Mouse (Mus musculus): ENCODE measurements around the gene Cfap45. TPM values are rescaled to one million over a fixed set of nuclear protein-coding genes. Genes with fewer than 3 reads are reported as not detected.

The Cfap45 gene
- polyA plus RNA-seq, 1 experiment from 2014 or later, result 1.3 TPM

DNA sequence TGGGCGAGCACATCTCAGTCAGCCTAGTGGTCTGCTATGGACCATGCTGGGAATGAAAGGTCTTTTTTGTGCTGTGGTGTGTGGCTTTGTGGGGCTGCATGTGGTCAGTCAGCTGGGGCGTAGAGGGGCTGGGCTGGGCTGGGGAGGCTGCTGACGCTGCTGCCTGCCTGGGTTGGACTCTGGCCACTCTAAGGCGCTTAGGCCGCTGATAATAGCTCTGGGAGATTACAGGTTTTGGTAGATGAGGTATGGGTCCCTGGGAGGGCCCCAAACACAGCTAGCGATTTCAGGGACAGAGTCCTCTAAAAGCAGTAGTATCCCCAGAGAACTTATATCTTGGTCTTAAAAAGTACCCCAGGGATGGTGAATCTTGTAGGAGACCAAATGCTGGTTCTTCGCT lies 31.8 kb upstream of the Cfap45 start:
- ATAC-seq (ENCODE audit: insufficient number of reproducible peaks, low FRiP score, low TSS enrichment, low read depth) (no peak), DNase-seq (ENCODE audit: low spot score) (no peak)
- Histone ChIP-seq H3K4me3 (ENCODE audit: low read depth, low read length) (no peak overlapping the region), H3K4me2 (ENCODE audit: low read depth, severe bottlenecking) (no peak overlapping the region), H3K27ac (replicated peaks; ENCODE audit: low read depth, low read length) (no peak overlapping the region), H3K4me1 (ENCODE audit: control insufficient read depth, insufficient read depth, low read length) (peaks cover 31% of the 10 kb centered on the region), H3K9ac (ENCODE audit: low read length) (no peak overlapping the region), H3K27me3 (ENCODE audit: control insufficient read depth, insufficient read depth, low read length) (no peaks in the 10 kb centered on the region), H3K9me3 (ENCODE audit: control insufficient read depth, low read length) (no peaks in the 10 kb centered on the region), H3K36me3 (ENCODE audit: control insufficient read depth, insufficient read depth, low read length) (peaks cover 5% of the 10 kb centered on the region; the same call in 1 of the 2 replicates)
- 90% methylated on average over 7 of the region's 7 CpGs for WGBS

DNA sequence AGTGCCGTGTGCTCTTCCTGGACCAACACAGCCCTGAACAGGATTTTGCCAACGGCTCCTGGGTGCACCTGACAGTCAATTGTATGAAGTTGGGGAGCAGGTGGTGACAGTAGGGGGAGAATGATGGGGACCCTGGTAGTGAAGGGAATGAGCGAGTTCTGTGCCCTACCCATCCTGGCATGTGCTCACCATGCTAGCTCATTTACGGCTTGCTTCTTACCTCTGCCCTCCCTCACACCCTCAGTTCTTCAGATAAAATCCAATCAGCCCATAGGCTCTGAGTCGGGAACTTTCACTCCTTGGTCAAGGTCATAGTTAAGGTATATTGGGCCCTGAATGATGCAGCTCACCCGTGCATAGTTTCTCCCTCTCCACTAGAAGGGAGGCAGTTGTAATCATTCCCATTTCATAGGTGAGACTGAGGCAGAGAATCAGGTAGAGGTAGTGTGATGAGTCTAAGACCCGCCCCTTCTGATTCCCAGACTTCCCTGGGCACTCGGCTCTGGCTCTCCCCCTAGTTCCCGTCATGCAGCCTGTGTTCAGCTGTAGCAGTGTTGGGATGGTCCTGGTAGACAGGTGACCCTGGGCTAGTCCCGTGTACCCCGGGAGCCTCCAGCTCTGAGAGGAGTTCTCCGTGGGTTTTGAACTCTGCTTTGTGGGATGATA lies 30.9 kb upstream of the Cfap45 start:
- Histone ChIP-seq H3K27me3 (ENCODE audit: control insufficient read depth, insufficient read depth, low read length) (no peaks in the 10 kb centered on the region), H3K9ac (ENCODE audit: low read length) (no peak overlapping the region), H3K36me3 (ENCODE audit: control insufficient read depth, insufficient read depth, low read length) (peaks cover 5% of the 10 kb centered on the region; the same call in 1 of the 2 replicates), H3K9me3 (ENCODE audit: control insufficient read depth, low read length) (no peaks in the 10 kb centered on the region), H3K4me2 (ENCODE audit: low read depth, severe bottlenecking) (no peak overlapping the region), H3K27ac (replicated peaks; ENCODE audit: low read depth, low read length) (no peak overlapping the region), H3K4me3 (ENCODE audit: low read depth, low read length) (no peak overlapping the region), H3K4me1 (ENCODE audit: control insufficient read depth, insufficient read depth, low read length) (peaks cover 22% of the 10 kb centered on the region)
- ATAC-seq (ENCODE audit: insufficient number of reproducible peaks, low FRiP score, low TSS enrichment, low read depth), result peak; percentile 27; the same call in 1 of the 2 replicates
- no peak for DNase-seq (ENCODE audit: low spot score)
- 62% methylated on average over 12 of the region's 12 CpGs for WGBS

DNA sequence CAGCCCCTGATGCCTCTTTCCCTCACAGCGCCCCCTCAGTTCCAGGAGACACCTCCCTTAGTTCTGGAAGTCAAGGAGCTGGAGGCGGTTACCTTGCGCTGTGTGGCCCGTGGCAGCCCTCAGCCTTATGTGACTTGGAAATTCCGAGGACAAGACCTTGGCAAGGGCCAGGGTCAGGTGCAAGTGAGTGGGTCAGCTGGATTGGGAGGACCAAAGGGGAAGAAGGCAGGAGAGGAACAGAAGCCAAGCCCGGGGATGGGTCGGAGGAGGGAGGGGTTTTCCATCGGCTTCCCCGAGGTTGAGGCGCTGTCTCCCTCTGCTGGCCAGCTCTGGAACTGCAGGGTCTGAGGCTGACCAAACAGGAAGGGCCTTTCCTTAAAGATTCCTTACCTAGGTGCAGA lies 30.3 kb upstream of the Cfap45 start:
- Histone ChIP-seq H3K9me3 (ENCODE audit: control insufficient read depth, low read length) (no peaks in the 10 kb centered on the region), H3K4me3 (ENCODE audit: low read depth, low read length) (no peak overlapping the region), H3K9ac (ENCODE audit: low read length) (no peak overlapping the region), H3K27ac (replicated peaks; ENCODE audit: low read depth, low read length) (no peak overlapping the region), H3K4me2 (ENCODE audit: low read depth, severe bottlenecking) (peak overlapping the region; percentile 22; the same call in 1 of the 2 replicates), H3K36me3 (ENCODE audit: control insufficient read depth, insufficient read depth, low read length) (peaks cover 5% of the 10 kb centered on the region; the same call in 1 of the 2 replicates), H3K27me3 (ENCODE audit: control insufficient read depth, insufficient read depth, low read length) (no peaks in the 10 kb centered on the region), H3K4me1 (ENCODE audit: control insufficient read depth, insufficient read depth, low read length) (peaks cover 18% of the 10 kb centered on the region)
- peak; percentile 97 for DNase-seq (ENCODE audit: low spot score)
- 10% methylated on average over 10 of the region's 10 CpGs for whole genome bisulfite sequencing
- peak; percentile 37; the same call in 1 of the 2 replicates for ATAC-seq (ENCODE audit: insufficient number of reproducible peaks, low FRiP score, low TSS enrichment, low read depth)

DNA sequence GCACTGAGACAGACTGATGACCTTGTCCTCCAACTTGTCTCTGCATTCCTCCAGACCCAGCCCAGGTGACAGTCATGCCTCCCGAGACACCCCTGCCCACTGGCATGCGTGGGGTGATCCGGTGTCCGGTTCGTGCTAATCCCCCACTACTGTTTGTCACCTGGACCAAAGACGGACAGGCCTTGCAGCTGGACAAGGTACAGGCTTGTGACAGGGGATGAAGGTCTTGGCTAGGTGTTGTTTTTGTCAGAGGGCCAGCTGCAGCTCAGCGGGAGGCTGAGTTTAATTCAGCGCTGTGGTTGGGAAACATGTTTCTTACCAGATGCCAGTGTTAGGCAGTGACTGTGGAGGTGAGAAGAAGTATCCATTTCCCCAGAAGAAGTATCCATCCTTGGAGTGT lies 28.6 kb upstream of the Cfap45 start:
- 0 out of 2 replicates have a peak, but pooled peaks cover 4% of the 10 kb centered on the region for H3K4me1 ChIP-seq (ENCODE audit: control insufficient read depth, insufficient read depth, low read length)

DNA sequence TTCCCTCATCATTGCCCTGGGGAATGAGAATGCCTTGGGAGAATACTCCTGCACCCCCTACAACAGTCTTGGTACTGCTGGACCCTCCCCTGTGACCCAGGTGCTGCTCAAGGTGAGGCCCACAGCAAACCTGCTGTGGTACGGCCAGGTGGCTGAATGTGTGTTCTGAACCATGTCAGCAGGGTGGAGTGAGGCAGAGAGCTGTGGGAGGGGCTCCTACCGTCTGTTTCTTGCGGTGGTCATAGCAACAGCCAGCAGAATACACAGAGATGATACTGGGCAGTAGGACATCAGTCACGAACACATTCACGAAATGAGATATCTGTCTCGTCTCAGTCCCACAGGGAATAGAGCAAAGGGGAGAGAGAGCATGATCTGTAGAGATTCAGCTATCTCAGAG lies 27.1 kb upstream of the Cfap45 start:
- no peaks in the 10 kb centered on the region for H3K27me3 ChIP-seq (ENCODE audit: control insufficient read depth, insufficient read depth, low read length)
- ATAC-seq (ENCODE audit: insufficient number of reproducible peaks, low FRiP score, low TSS enrichment, low read depth) (no peak), DNase-seq (ENCODE audit: low spot score) (no peak)
- H3K4me3 ChIP-seq (ENCODE audit: low read depth, low read length), result no peak overlapping the region
- no peaks in the 10 kb centered on the region for H3K9me3 ChIP-seq (ENCODE audit: control insufficient read depth, low read length)
- no peak overlapping the region for H3K9ac ChIP-seq (ENCODE audit: low read length)
- no peak overlapping the region for H3K27ac ChIP-seq (replicated peaks; ENCODE audit: low read depth, low read length)
- 86% methylated on average over 6 of the region's 6 CpGs for WGBS
- peaks cover 14% of the 10 kb centered on the region for H3K36me3 ChIP-seq (ENCODE audit: control insufficient read depth, insufficient read depth, low read length)
- 0 out of 2 replicates have a peak, but pooled peaks cover 4% of the 10 kb centered on the region for H3K4me1 ChIP-seq (ENCODE audit: control insufficient read depth, insufficient read depth, low read length)
- no peak overlapping the region for H3K4me2 ChIP-seq (ENCODE audit: low read depth, severe bottlenecking)

More for the DNA sequence above, 28.6 kb upstream of the Cfap45 start:
- Histone ChIP-seq H3K36me3 (ENCODE audit: control insufficient read depth, insufficient read depth, low read length) (peaks cover 10% of the 10 kb centered on the region), H3K4me3 (ENCODE audit: low read depth, low read length) (no peak overlapping the region), H3K27ac (replicated peaks; ENCODE audit: low read depth, low read length) (no peak overlapping the region), H3K9me3 (ENCODE audit: control insufficient read depth, low read length) (no peaks in the 10 kb centered on the region), H3K27me3 (ENCODE audit: control insufficient read depth, insufficient read depth, low read length) (no peaks in the 10 kb centered on the region), H3K4me2 (ENCODE audit: low read depth, severe bottlenecking) (no peak overlapping the region), H3K9ac (ENCODE audit: low read length) (no peak overlapping the region)
- ATAC-seq (ENCODE audit: insufficient number of reproducible peaks, low FRiP score, low TSS enrichment, low read depth), result no peak
- DNase-seq (ENCODE audit: low spot score), result no peak
- WGBS, result 90% methylated on average over 8 of the region's 8 CpGs

DNA sequence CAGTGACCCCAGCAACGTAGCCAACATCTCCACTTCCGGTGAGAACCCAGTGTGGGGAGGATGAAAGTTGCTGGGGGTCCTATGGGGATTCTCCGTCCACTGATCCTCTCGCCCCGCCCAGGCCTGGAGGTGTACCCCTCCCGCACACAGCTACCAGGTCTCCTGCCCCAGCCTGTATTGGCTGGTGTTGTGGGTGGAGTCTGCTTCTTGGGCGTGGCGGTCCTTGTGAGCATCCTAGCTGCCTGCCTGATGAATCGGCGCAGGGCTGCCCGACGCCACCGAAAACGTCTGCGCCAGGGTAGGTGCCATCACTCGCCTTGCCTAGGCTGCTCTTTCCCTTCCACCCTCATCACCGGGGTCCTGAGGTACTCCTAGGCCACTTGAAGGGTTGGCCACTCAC lies 24.6 kb upstream of the Cfap45 start:
- Histone ChIP-seq H3K27ac (replicated peaks; ENCODE audit: low read depth, low read length) (no peak overlapping the region), H3K9ac (ENCODE audit: low read length) (no peak overlapping the region), H3K36me3 (ENCODE audit: control insufficient read depth, insufficient read depth, low read length) (peaks cover 11% of the 10 kb centered on the region), H3K27me3 (ENCODE audit: control insufficient read depth, insufficient read depth, low read length) (peaks cover 3% of the 10 kb centered on the region), H3K4me2 (ENCODE audit: low read depth, severe bottlenecking) (no peak overlapping the region), H3K4me3 (ENCODE audit: low read depth, low read length) (no peak overlapping the region), H3K4me1 (ENCODE audit: control insufficient read depth, insufficient read depth, low read length) (peaks cover 3% of the 10 kb centered on the region), H3K9me3 (ENCODE audit: control insufficient read depth, low read length) (no peaks in the 10 kb centered on the region)
- ATAC-seq (ENCODE audit: insufficient number of reproducible peaks, low FRiP score, low TSS enrichment, low read depth) (no peak), DNase-seq (ENCODE audit: low spot score) (no peak)
- WGBS, result 84% methylated on average over 17 of the region's 17 CpGs

DNA sequence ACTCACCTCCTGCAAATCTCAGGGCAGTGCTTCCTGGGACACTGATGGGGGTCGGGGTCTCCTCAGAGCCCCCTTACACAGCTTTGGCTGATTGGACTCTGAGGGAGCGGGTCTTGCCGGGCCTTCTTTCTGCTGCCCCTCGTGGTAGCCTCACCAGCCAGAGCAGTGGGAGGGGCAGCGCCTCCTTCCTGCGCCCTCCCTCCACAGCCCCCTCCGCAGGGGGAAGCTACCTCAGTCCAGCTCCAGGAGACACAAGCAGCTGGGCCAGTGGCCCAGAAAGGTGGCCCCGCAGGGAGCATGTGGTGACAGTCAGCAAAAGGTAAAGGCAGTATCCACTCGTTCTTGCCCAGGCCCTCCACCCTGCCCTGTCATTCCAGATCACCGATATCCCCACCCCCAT lies 23.2 kb upstream of the Cfap45 start:
- no peak overlapping the region for H3K27ac ChIP-seq (replicated peaks; ENCODE audit: low read depth, low read length)
- no peak overlapping the region for H3K9ac ChIP-seq (ENCODE audit: low read length)
- 84% methylated on average over 10 of the region's 10 CpGs for WGBS
- no peak overlapping the region for H3K4me2 ChIP-seq (ENCODE audit: low read depth, severe bottlenecking)
- DNase-seq (ENCODE audit: low spot score), result no peak
- peaks cover 6% of the 10 kb centered on the region for H3K4me1 ChIP-seq (ENCODE audit: control insufficient read depth, insufficient read depth, low read length)
- H3K9me3 ChIP-seq (ENCODE audit: control insufficient read depth, low read length), result no peaks in the 10 kb centered on the region
- H3K36me3 ChIP-seq (ENCODE audit: control insufficient read depth, insufficient read depth, low read length), result peaks cover 9% of the 10 kb centered on the region
- peaks cover 6% of the 10 kb centered on the region for H3K27me3 ChIP-seq (ENCODE audit: control insufficient read depth, insufficient read depth, low read length)
- no peak overlapping the region for H3K4me3 ChIP-seq (ENCODE audit: low read depth, low read length)
- no peak for ATAC-seq (ENCODE audit: insufficient number of reproducible peaks, low FRiP score, low TSS enrichment, low read depth)

DNA sequence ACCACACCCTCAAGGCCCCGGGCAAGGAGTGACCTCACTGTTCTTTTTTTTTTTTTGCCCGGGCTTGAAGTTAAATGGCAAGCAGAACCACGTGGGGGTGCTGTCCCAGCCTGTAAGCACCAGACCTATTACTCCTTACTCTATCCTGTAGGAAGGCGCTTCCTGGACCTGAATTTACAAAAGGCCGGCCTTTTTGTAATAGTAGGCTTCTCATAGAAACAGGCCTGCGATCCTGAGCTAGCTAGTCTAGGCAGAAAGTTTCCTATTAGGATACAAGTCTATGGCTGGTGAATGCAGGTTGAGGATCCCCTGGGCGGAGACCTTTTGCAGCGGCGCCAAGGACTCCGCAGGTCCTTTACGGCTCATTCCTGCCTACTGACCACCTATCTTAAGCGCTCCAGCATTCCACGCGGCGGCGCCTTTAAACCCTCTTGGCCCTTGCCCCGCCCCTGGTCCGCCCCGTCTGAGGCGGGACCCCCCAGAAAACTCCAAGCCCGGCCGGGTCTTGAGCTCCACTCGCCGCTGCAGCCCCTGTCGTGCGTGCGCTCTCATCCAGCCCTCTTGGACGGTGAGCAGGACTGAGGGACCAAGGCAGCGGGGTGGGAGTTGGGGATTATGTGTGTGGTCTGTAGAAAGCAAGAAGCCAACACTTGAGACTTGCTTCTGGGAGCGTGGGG lies 20.7 kb upstream of the Cfap45 start, which contains the start of gene Tagln2:
Tagln2 (plus strand) TSS at position 283 of the 677 bp plus-strand sequence.
- Histone ChIP-seq H3K36me3 (ENCODE audit: control insufficient read depth, insufficient read depth, low read length) (peaks cover 9% of the 10 kb centered on the region), H3K27me3 (ENCODE audit: control insufficient read depth, insufficient read depth, low read length) (peaks cover 6% of the 10 kb centered on the region), H3K4me3 (ENCODE audit: low read depth, low read length) (peak within 1 kb of the TSS; percentile 45), H3K4me2 (ENCODE audit: low read depth, severe bottlenecking) (peak within 1 kb of the TSS; percentile 64), H3K9ac (ENCODE audit: low read length) (peak within 1 kb of the TSS; percentile 58), H3K4me1 (ENCODE audit: control insufficient read depth, insufficient read depth, low read length) (peaks cover 20% of the 10 kb centered on the region), H3K9me3 (ENCODE audit: control insufficient read depth, low read length) (no peaks in the 10 kb centered on the region), H3K27ac (replicated peaks; ENCODE audit: low read depth, low read length) (no peak within 1 kb of the TSS; the same call in 1 of the 2 replicates)
- ATAC-seq (ENCODE audit: insufficient number of reproducible peaks, low FRiP score, low TSS enrichment, low read depth) (peak; percentile 49), DNase-seq (ENCODE audit: low spot score) (peak; percentile 82)
- under 1% methylated on average over 30 of the region's 30 CpGs for WGBS

Measured in limb, embryonic 11.5 days (tissue).